Mouse (Mus musculus) MEL (cell line): ENCODE results near the gene Med24. TPM values are rescaled to one million over a fixed set of nuclear protein-coding genes. Genes with fewer than 3 reads are reported as not detected.
A peak's percentile ranks its signal among the peaks of the same experiment; 100 is the strongest.

ENCODE experiments used
- DNase-seq: peaks from one replicate; pipeline ENCODE4 v3.0.0; 2011; ENCODE audit warnings: low read depth, low spot score
- H3K27ac ChIP-seq: 2 replicates; pipeline ENCODE4 v1.5.1; 2012; ENCODE audit warnings: low read depth, mild to moderate bottlenecking, control low read depth, low read length, moderate library complexity; ENCODE audit not compliant: control insufficient read depth
- H3K27me3 ChIP-seq, 2 experiments: fragments of 150-350 bp in 1 of 2; sonication (generic) in 1 of 2; 2 replicates each; pipeline ENCODE4 v1.6.1; 2012; ENCODE audit warnings: low read length in 2 of 2, mild to moderate bottlenecking in 2 of 2, improper control_type of control experiment in 1 of 2, moderate library complexity in 1 of 2; ENCODE audit not compliant: insufficient read depth in 2 of 2, control insufficient read depth in 1 of 2
- H3K36me3 ChIP-seq, 2 experiments: 2 replicates each; pipeline ENCODE4 v1.6.1; 2012 to 2014; ENCODE audit warnings: low read length in 2 of 2, improper control_type of control experiment in 1 of 2, inconsistent platforms in 1 of 2, mild to moderate bottlenecking in 1 of 2; ENCODE audit not compliant: insufficient read depth in 2 of 2, control insufficient read depth in 1 of 2
- H3K4me1 ChIP-seq, 2 experiments: fragments of 150-350 bp in 1 of 2; sonication (generic) in 1 of 2; 2 replicates each; pipeline ENCODE4 v1.6.1; 2012; ENCODE audit warnings: low read length in 2 of 2, improper control_type of control experiment in 1 of 2, mild to moderate bottlenecking in 1 of 2; ENCODE audit not compliant: insufficient read depth in 2 of 2, control insufficient read depth in 1 of 2
- H3K4me3 ChIP-seq, 2 experiments: fragments of 150-350 bp in 1 of 2; sonication (generic) in 1 of 2; 2 replicates each; pipeline ENCODE4 v1.5.1; 2012; ENCODE audit warnings: low read depth in 2 of 2, low read length in 2 of 2, mild to moderate bottlenecking in 2 of 2, moderate library complexity in 2 of 2, control low read depth in 1 of 2, improper control_type of control experiment in 1 of 2; ENCODE audit not compliant: control insufficient read depth in 1 of 2, insufficient read depth in 1 of 2
- H3K79me2 ChIP-seq: 2 replicates; pipeline ENCODE4 v1.6.1; 2012; ENCODE audit warnings: mild to moderate bottlenecking, low read length, moderate library complexity; ENCODE audit not compliant: control insufficient read depth, poor library complexity, insufficient read depth
- H3K9ac ChIP-seq: 2 replicates; pipeline ENCODE4 v1.6.1; 2012; ENCODE audit warnings: low read depth, mild to moderate bottlenecking, control low read depth, low read length, moderate library complexity; ENCODE audit not compliant: control insufficient read depth, poor library complexity, severe bottlenecking
- H3K9me3 ChIP-seq: fragments of 150-350 bp; sonication (generic); replicated peaks from 2 replicates; pipeline ENCODE4 v1.6.1; 2012; ENCODE audit warnings: mild to moderate bottlenecking, low read length, improper control_type of control experiment, moderate library complexity; ENCODE audit not compliant: insufficient read depth
- BHLHE40 ChIP-seq: IDR thresholded peaks from 2 replicates; pipeline ENCODE4 v1.6.1; 2012; ENCODE audit warnings: low read depth, mild to moderate bottlenecking, inconsistent platforms, low read length, improper control_type of control experiment, borderline replicate concordance
- E2F4 ChIP-seq: IDR thresholded peaks from 2 replicates; pipeline ENCODE4 v1.6.1; 2011; ENCODE audit warnings: low read depth, low read length, improper control_type of control experiment, borderline replicate concordance
- ELF1 ChIP-seq: IDR thresholded peaks from 2 replicates; pipeline ENCODE4 v1.6.1; 2014; ENCODE audit warnings: low read depth, mild to moderate bottlenecking, inconsistent platforms, low read length, improper control_type of control experiment, moderate library complexity
- EP300 ChIP-seq, 2 experiments: IDR thresholded peaks; 2 replicates each; pipeline ENCODE4 v1.6.1; 2011; ENCODE audit warnings: improper control_type of control experiment in 2 of 2, low read length in 2 of 2, low read depth in 1 of 2, mild to moderate bottlenecking in 1 of 2
- ETS1 ChIP-seq: IDR thresholded peaks from 2 replicates; pipeline ENCODE4 v1.6.1; 2012; ENCODE audit warnings: low read depth, mild to moderate bottlenecking, inconsistent platforms, low read length, improper control_type of control experiment, moderate library complexity
- GABPA ChIP-seq: IDR thresholded peaks from 2 replicates; pipeline ENCODE4 v1.6.1; 2012; ENCODE audit warnings: low read depth, mild to moderate bottlenecking, inconsistent platforms, low read length, improper control_type of control experiment, moderate library complexity
- GATA1 ChIP-seq: IDR thresholded peaks from 2 replicates; pipeline ENCODE4 v1.6.1; 2011; ENCODE audit warnings: low read depth, low read length, improper control_type of control experiment
- JUND ChIP-seq: IDR thresholded peaks from 2 replicates; pipeline ENCODE4 v1.6.1; 2011; ENCODE audit warnings: low read depth, mild to moderate bottlenecking, improper control_type of control experiment, low read length
- KAT2A ChIP-seq: conservative IDR thresholded peaks from 2 replicates; pipeline ENCODE4 v1.6.1; 2012; ENCODE audit warnings: low read depth, low read length, improper control_type of control experiment, inconsistent platforms
- MYB ChIP-seq: IDR thresholded peaks from 2 replicates; pipeline ENCODE4 v1.6.1; 2011; ENCODE audit warnings: mild to moderate bottlenecking, low read depth, low read length, improper control_type of control experiment
- MYC ChIP-seq: IDR thresholded peaks from 2 replicates; pipeline ENCODE4 v1.6.1; 2011; ENCODE audit warnings: low read depth, mild to moderate bottlenecking, low read length, improper control_type of control experiment, moderate library complexity
- NELFE ChIP-seq: IDR thresholded peaks from 2 replicates; pipeline ENCODE4 v1.6.1; 2011; ENCODE audit warnings: low read depth, low read length, improper control_type of control experiment
- POLR2AphosphoS5 ChIP-seq: IDR thresholded peaks from 2 replicates; pipeline ENCODE4 v1.6.1; 2012; ENCODE audit warnings: low read depth, borderline replicate concordance, mild to moderate bottlenecking, inconsistent platforms, low read length, moderate library complexity, mixed read lengths
- RCOR1 ChIP-seq: IDR thresholded peaks from 2 replicates; pipeline ENCODE4 v1.6.1; 2012; ENCODE audit warnings: low read depth, mild to moderate bottlenecking, inconsistent platforms, low read length, improper control_type of control experiment
- SIN3A ChIP-seq: IDR thresholded peaks from 2 replicates; pipeline ENCODE4 v1.6.1; 2012; ENCODE audit warnings: low read length, improper control_type of control experiment, inconsistent platforms
- TAL1 ChIP-seq: IDR thresholded peaks from 2 replicates; pipeline ENCODE4 v1.6.1; 2012; ENCODE audit warnings: mild to moderate bottlenecking, inconsistent platforms, low read length, moderate library complexity, mixed read lengths
- UBTF ChIP-seq: IDR thresholded peaks from 2 replicates; pipeline ENCODE4 v1.6.1; 2012; ENCODE audit warnings: low read depth, mild to moderate bottlenecking, inconsistent platforms, low read length, improper control_type of control experiment, moderate library complexity, borderline replicate concordance; ENCODE audit not compliant: insufficient read depth
- USF1 ChIP-seq: IDR thresholded peaks from 2 replicates; pipeline ENCODE4 v1.6.1; 2014; ENCODE audit warnings: low read depth, mild to moderate bottlenecking, inconsistent platforms, low read length, improper control_type of control experiment, moderate library complexity
- ZKSCAN1 ChIP-seq: IDR thresholded peaks from 2 replicates; pipeline ENCODE4 v1.6.1; 2012; ENCODE audit warnings: low read depth, mild to moderate bottlenecking, inconsistent platforms, low read length, improper control_type of control experiment, moderate library complexity
- ZMIZ1 ChIP-seq: IDR thresholded peaks from 2 replicates; pipeline ENCODE4 v1.6.1; 2012; ENCODE audit warnings: low read depth, mild to moderate bottlenecking, inconsistent platforms, low read length, improper control_type of control experiment, moderate library complexity
- polyA plus RNA-seq, 2 experiments: library from polyadenylated mRNA; stranded (reverse) in 1 of 2; unstranded in 1 of 2; fragments of >175 nt in 1 of 2; fragments of >200 nt in 1 of 2; gene quantifications; 2 replicates each; pipeline versions ENCODE4 v1.2.1 to v1.2.4; 2012; ENCODE audit warnings: low replicate concordance in 2 of 2, low read depth in 1 of 2; ENCODE audit not compliant: insufficient read length in 2 of 2, insufficient read depth in 1 of 2, missing spikeins in 1 of 2
- total RNA-seq: library from RNA; depleted of rRNA; stranded (reverse); fragments of 300-350 nt; gene quantifications from 2 replicates; pipeline ENCODE4 v1.2.3, GENCODE M21; 2012

The Med24 gene
- total and polyA plus RNA-seq, 3 experiments, result 37.5 to 89.8 TPM; not detected in 1

GRCm38 (mm10) chr11:98671284-98671815, 57.9 kb downstream of the Med24 start (continued):
- TF ChIP-seq KAT2A, result no peak
- TF ChIP-seq UBTF, result no peak
- no peak for TF ChIP-seq USF1
- TF ChIP-seq EP300 (IDR thresholded peaks at IDR 0.05; ENCODE audit: low read depth in 1 of 2, low read length in 2 of 2), result peak; percentile 57 to 82

- Histone ChIP-seq H3K4me3 (no peak overlapping the region), H3K36me3 (peaks cover 0 to 15% of the 10 kb centered on the region in 2 experiments; a peak in 2 of 4 replicates), H3K4me1 (peaks cover 15 to 36% of the 10 kb centered on the region in 2 experiments), H3K27ac (no peak overlapping the region), H3K79me2 (no peaks in the 10 kb centered on the region), H3K9me3 (no peaks in the 10 kb centered on the region), H3K9ac (no peak overlapping the region), H3K27me3 (peaks cover 0 to 1% of the 10 kb centered on the region in 2 experiments; a peak in 1 of 4 replicates)
- DNase-seq, result peak; percentile 66
- TF ChIP-seq SIN3A (peak; percentile 72), MYB (no peak), TAL1 (no peak), GATA1 (peak; percentile 52; the same call in 1 of the 2 replicates), MYC (no peak), BHLHE40 (no peak), NELFE (no peak), ETS1 (peak; percentile 100), GABPA (no peak), ELF1 (no peak), RCOR1 (no peak)
Measured at GRCm38 (mm10) chr11:98668984-98669383, 60.3 kb downstream of the Med24 start.

DNA sequence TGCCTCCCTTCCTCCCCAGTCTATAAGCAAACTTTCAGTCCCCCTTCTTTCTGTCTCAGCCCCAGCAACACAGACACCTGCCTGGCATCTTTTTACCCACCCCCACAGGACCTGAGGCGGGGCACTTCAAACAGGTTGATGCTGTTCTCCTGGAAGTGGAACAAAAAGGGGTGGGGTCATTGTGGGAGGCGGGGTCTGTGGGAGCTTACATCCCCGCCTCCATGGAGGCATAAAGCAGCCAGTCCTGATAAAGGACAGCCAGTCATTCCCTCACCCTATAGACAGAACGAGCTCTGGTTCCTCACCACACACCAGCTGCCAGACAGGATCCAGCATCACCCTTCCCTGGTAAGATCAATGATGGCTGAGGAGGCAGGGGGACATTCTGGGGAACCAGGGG, 65.1 kb downstream of the Med24 start, which contains the start of gene Gsdma:
Gene Gsdma (plus strand): TSS at position 261 of the 400 bp plus-strand sequence.
- Histone ChIP-seq H3K4me1 (peaks cover 0 to 12% of the 10 kb centered on the region in 2 experiments; a peak in 2 of 4 replicates), H3K27ac (no peak within 1 kb of the TSS), H3K79me2 (no peaks in the 10 kb centered on the region), H3K9ac (no peak within 1 kb of the TSS), H3K9me3 (no peaks in the 10 kb centered on the region), H3K36me3 (0 out of 4 replicates have a peak, but pooled peaks cover 0 to 2% of the 10 kb centered on the region in 2 experiments), H3K4me3 (no peak within 1 kb of the TSS), H3K27me3 (peaks cover 1 to 3% of the 10 kb centered on the region in 2 experiments; a peak in 3 of 4 replicates)
- no peak for TF ChIP-seq GATA1
- TF ChIP-seq ZKSCAN1, result no peak
- no peak for TF ChIP-seq SIN3A
- no peak for TF ChIP-seq JUND
- no peak for TF ChIP-seq GABPA
- no peak for TF ChIP-seq POLR2AphosphoS5
- TF ChIP-seq ZMIZ1, result no peak
- no peak for TF ChIP-seq E2F4
- no peak for TF ChIP-seq BHLHE40
- DNase-seq, result peak; percentile 64
